Mouse (Mus musculus) liver, postnatal 0 days (tissue): ENCODE measurements around the gene Sox30. TPM values are rescaled to one million over a fixed set of nuclear protein-coding genes. Genes with fewer than 3 reads are reported as not detected.
"Not testable (repeated sequence)": the region's sequence is repeated elsewhere in the genome, so short reads cannot be mapped to it uniquely, and the experiment has no call there.

Source experiments
- ATAC-seq: fragments of 200-750 bp; cut with Nextera tagmentation; 2 replicates; pipeline ENCODE4 v1.8.0; 2017; ENCODE audit warnings: mild to moderate bottlenecking, moderate library complexity
- DNase-seq: peaks from one replicate; pipeline ENCODE4 v3.0.0-alpha.2; 2016
- H3K27ac ChIP-seq: fragments of 300-500 bp; sonication (generic); 2 replicates; pipeline ENCODE4 v1.5.1; 2014; ENCODE audit warnings: antibody characterized with exemption, moderate library complexity, mild to moderate bottlenecking, low read depth
- H3K27me3 ChIP-seq: fragments of 300-500 bp; sonication (generic); 2 replicates; pipeline ENCODE4 v1.6.1; 2014; ENCODE audit warnings: low read length, control low read depth, mixed read lengths; ENCODE audit not compliant: insufficient read depth
- H3K36me3 ChIP-seq: fragments of 300-500 bp; sonication (generic); replicated peaks from 2 replicates; pipeline ENCODE4 v1.6.1; 2014; ENCODE audit warnings: mild to moderate bottlenecking, control low read depth, low read length, moderate library complexity, mixed read lengths; ENCODE audit not compliant: insufficient read depth
- H3K4me1 ChIP-seq: fragments of 300-500 bp; sonication (generic); 2 replicates; pipeline ENCODE4 v1.6.1; 2014; ENCODE audit warnings: antibody characterized with exemption, mild to moderate bottlenecking, control low read depth; ENCODE audit not compliant: insufficient read depth
- H3K4me2 ChIP-seq: fragments of 300-500 bp; sonication (generic); 2 replicates; pipeline ENCODE4 v1.6.1; 2014; ENCODE audit warnings: low read depth, mild to moderate bottlenecking, low read length, moderate library complexity, mixed read lengths
- H3K4me3 ChIP-seq: fragments of 300-500 bp; sonication (generic); 2 replicates; pipeline ENCODE4 v1.5.1; 2014; ENCODE audit warnings: low read depth, low read length
- H3K9ac ChIP-seq: fragments of 300-500 bp; sonication (generic); replicated peaks from 2 replicates; pipeline ENCODE4 v1.6.1; 2014; ENCODE audit warnings: mild to moderate bottlenecking, moderate library complexity
- H3K9me3 ChIP-seq: fragments of 300-500 bp; sonication (generic); 2 replicates; pipeline ENCODE4 v1.6.1; 2016; ENCODE audit warnings: mild to moderate bottlenecking, control low read depth, low read length, mixed read lengths
- CTCF ChIP-seq: sonication (generic); IDR thresholded peaks from 2 replicates; pipeline ENCODE4 v1.5.1; 2016; ENCODE audit warnings: antibody characterized with exemption, low read depth
- EP300 ChIP-seq: IDR thresholded peaks from 2 replicates; pipeline ENCODE4 v1.6.1; 2016; ENCODE audit warnings: antibody characterized with exemption, low read depth, mild to moderate bottlenecking
- WGBS: fragments of 180-500 bp; shearing (Covaris S2); extraction: QIAGEN DNeasy Blood & Tissue Kit; methylation state at CpG from one replicate; pipeline ENCODE4 v1.1.7; 2014; ENCODE audit not compliant: insufficient replicate concordance; 5-methylcytosine and 5-hydroxymethylcytosine counted together
- polyA plus RNA-seq: library from polyadenylated mRNA; unstranded; fragments of >200 nt; fragmentation: Nextera tagmentation; extraction: Ambion mirVana; gene quantifications from 2 replicates; pipeline ENCODE4 v1.2.1, GENCODE M21; 2015

Sox30 gene
- polyA plus RNA-seq, 1 experiment from 2014 or later: 0.04 TPM

GRCm38 (mm10) chr11:46039335-46039734 lies 59.2 kb downstream of the Sox30 start:
- Histone ChIP-seq H3K36me3 (no peaks in the 10 kb centered on the region), H3K9me3 (no peaks in the 10 kb centered on the region), H3K4me1 (no peaks in the 10 kb centered on the region; the same call in 1 of the 2 replicates), H3K27ac (0 out of 2 replicates have a peak overlapping the region, but pooled peaks have one; percentile 3), H3K9ac (no peak overlapping the region), H3K27me3 (no peaks in the 10 kb centered on the region), H3K4me3 (no peak overlapping the region), H3K4me2 (no peak overlapping the region)
- DNase-seq: peak; percentile 42
- peak; percentile 27; the same call in 1 of the 2 replicates for ATAC-seq
- WGBS: 50% methylated on average over 11 of the region's 11 CpGs
- TF ChIP-seq CTCF: no peak
- TF ChIP-seq EP300: no peak

- no peak overlapping the region for H3K4me2 ChIP-seq
- DNase-seq: no peak
- WGBS: 72% methylated on average over 9 of the region's 9 CpGs
These were observed 60.9 kb downstream of the Sox30 start for GRCm38 (mm10) chr11:46040841-46041556.

GRCm38 (mm10) chr11:46041607-46042267 lies 61.6 kb downstream of the Sox30 start:
- Histone ChIP-seq H3K4me2 (no peak overlapping the region), H3K9me3 (peaks cover 3% of the 10 kb centered on the region; the same call in 1 of the 2 replicates), H3K9ac (no peak overlapping the region), H3K4me3 (no peak overlapping the region), H3K27ac (no peak overlapping the region), H3K36me3 (no peaks in the 10 kb centered on the region), H3K27me3 (no peaks in the 10 kb centered on the region), H3K4me1 (no peaks in the 10 kb centered on the region; the same call in 1 of the 2 replicates)
- WGBS: 72% methylated on average over 12 of the region's 12 CpGs
- no peak for ATAC-seq
- DNase-seq: no peak
- TF ChIP-seq EP300 (no peak), CTCF (no peak)

More at GRCm38 (mm10) chr11:46040841-46041556, 60.9 kb downstream of the Sox30 start:
- Histone ChIP-seq H3K9me3 (peaks cover 3% of the 10 kb centered on the region; the same call in 1 of the 2 replicates), H3K27me3 (no peaks in the 10 kb centered on the region), H3K9ac (no peak overlapping the region), H3K36me3 (no peaks in the 10 kb centered on the region), H3K27ac (no peak overlapping the region), H3K4me3 (no peak overlapping the region), H3K4me1 (no peaks in the 10 kb centered on the region; the same call in 1 of the 2 replicates)
- no peak for TF ChIP-seq CTCF
- no peak for TF ChIP-seq EP300
- ATAC-seq: no peak

- Histone ChIP-seq H3K4me2 (no peak overlapping the region), H3K27ac (no peak overlapping the region), H3K4me1 (no peaks in the 10 kb centered on the region), H3K4me3 (no peak overlapping the region), H3K9ac (no peak overlapping the region), H3K9me3 (peaks cover 3% of the 10 kb centered on the region; the same call in 1 of the 2 replicates), H3K36me3 (no peaks in the 10 kb centered on the region), H3K27me3 (no peaks in the 10 kb centered on the region)
- no peak for TF ChIP-seq CTCF
- TF ChIP-seq EP300: no peak
- WGBS: 85% methylated on average over 5 of the region's 5 CpGs
- DNase-seq (no peak), ATAC-seq (no peak)
These were observed 64.7 kb downstream of the Sox30 start for GRCm38 (mm10) chr11:46044781-46045180.

GRCm38 (mm10) chr11:46047264-46047663 lies 67.2 kb downstream of the Sox30 start:
- no peak overlapping the region for H3K9ac ChIP-seq
- H3K4me2 ChIP-seq: no peak overlapping the region
- H3K27ac ChIP-seq: no peak overlapping the region
- H3K27me3 ChIP-seq: no peaks in the 10 kb centered on the region
- DNase-seq: no peak
- no peaks in the 10 kb centered on the region for H3K4me1 ChIP-seq
- peaks cover 3% of the 10 kb centered on the region; the same call in 1 of the 2 replicates for H3K9me3 ChIP-seq
- WGBS: 84% methylated on average over 3 of the region's 3 CpGs
- TF ChIP-seq EP300: no peak
- no peak for TF ChIP-seq CTCF
- ATAC-seq: no peak
- no peaks in the 10 kb centered on the region for H3K36me3 ChIP-seq
- no peak overlapping the region for H3K4me3 ChIP-seq

GRCm38 (mm10) chr11:46052105-46052659 lies 72.1 kb downstream of the Sox30 start, which contains the start of gene Gm12166:
Gene Gm12166, minus strand, starts transcription at chr11:46052321.
- not testable (repeated sequence) for H3K27ac ChIP-seq, ATAC-seq, H3K36me3 ChIP-seq, H3K9me3 ChIP-seq, H3K4me3 ChIP-seq, H3K9ac ChIP-seq, H3K4me2 ChIP-seq, H3K4me1 ChIP-seq
- TF ChIP-seq CTCF: peak; percentile 70
- WGBS: 41% methylated on average over 19 of the region's 19 CpGs
- peak; percentile 68 for DNase-seq
- peaks cover 28% of the 10 kb centered on the region for H3K27me3 ChIP-seq

- peaks cover 34% of the 10 kb centered on the region for H3K27me3 ChIP-seq
- not testable (repeated sequence) for ATAC-seq, H3K4me3 ChIP-seq, H3K27ac ChIP-seq, H3K9me3 ChIP-seq, DNase-seq, H3K36me3 ChIP-seq, H3K4me1 ChIP-seq, H3K4me2 ChIP-seq, H3K9ac ChIP-seq
- 92% methylated on average over 3 of the region's 3 CpGs for WGBS
These were observed 73.3 kb downstream of the Sox30 start for GRCm38 (mm10) chr11:46053457-46053856.
